Mouse (Mus musculus): Measurements from ENCODE around the gene St3gal6. TPM values are rescaled to one million over a fixed set of nuclear protein-coding genes. Genes with fewer than 3 reads are reported as not detected.

The St3gal6 gene
- total and polyA plus RNA-seq, 3 experiments = 4.0 to 8.9 TPM; not detected in 1

DNA sequence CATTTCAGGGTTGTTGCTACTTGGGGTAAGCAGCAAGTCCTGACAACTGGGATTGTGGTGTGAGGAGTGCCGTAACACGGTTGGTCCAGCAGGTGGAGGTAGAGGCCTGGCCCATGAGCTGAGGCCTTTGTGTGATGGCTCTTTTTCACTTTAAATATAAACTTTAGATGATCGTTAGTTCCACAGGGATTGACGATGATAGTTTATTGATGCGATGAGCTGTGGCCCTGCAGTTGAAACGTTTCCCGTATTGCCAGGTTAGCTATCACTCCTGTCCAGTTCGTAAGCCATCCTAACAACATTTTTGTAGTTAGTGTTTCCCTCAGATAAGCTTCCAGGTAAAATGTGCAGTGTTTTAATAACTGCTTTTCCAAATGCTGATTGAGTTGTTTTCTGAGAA, 69.4 kb downstream of the St3gal6 start (continued):
- no peak for TF ChIP-seq USF1 (IDR thresholded peaks at IDR 0.05; ENCODE audit: low read depth, low read length)
- no peak for TF ChIP-seq CHD1 (IDR thresholded peaks at IDR 0.05; ENCODE audit: low read depth, low read length)
- TF ChIP-seq TAL1 (IDR thresholded peaks at IDR 0.05; ENCODE audit: low read length) = peak; percentile 84
- no peak for TF ChIP-seq NELFE (IDR thresholded peaks at IDR 0.05; ENCODE audit: low read depth, low read length)
- TF ChIP-seq USF2 (IDR thresholded peaks at IDR 0.05; ENCODE audit: borderline replicate concordance in 1 of 2, insufficient read depth in 1 of 2, low read depth in 1 of 2, low read length in 2 of 2) = no peak
- TF ChIP-seq E2F4 (IDR thresholded peaks at IDR 0.05; ENCODE audit: borderline replicate concordance, low read depth, low read length) = no peak
- no peak for TF ChIP-seq MAZ (IDR thresholded peaks at IDR 0.05; ENCODE audit: low read depth, low read length)
- no peak for TF ChIP-seq MEF2A (IDR thresholded peaks at IDR 0.05; ENCODE audit: extremely low read depth, insufficient replicate concordance, low read depth, low read length, poor library complexity, severe bottlenecking)

DNA sequence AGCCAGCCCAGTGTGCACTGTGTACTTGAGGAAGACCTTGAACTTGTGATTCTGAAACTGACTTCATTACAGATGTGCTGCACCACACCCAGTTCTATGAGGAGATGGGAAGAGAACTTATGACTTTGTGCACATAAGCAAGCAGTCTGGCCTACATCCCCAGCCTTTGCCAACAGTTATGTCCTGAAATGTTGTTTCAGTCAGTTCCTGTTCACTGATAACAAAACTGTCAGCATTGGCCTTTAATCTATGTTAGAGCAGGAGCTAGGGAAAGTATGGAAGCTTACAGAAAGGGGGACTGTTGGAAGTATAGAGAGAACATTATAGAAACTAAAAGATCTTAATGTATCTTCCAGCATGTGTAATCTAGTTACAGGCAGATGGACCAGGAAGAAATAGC, 70.2 kb downstream of the St3gal6 start:
- peak; percentile 61 for DNase-seq (ENCODE audit: low read depth, low spot score)
- Histone ChIP-seq H3K9ac (ENCODE audit: control insufficient read depth, low read depth, low read length, poor library complexity, severe bottlenecking) (no peak overlapping the region), H3K27me3 (ENCODE audit: control insufficient read depth in 1 of 2, insufficient read depth in 2 of 2, low read length in 2 of 2) (no peaks in the 10 kb centered on the region), H3K4me1 (ENCODE audit: control insufficient read depth in 1 of 2, insufficient read depth in 2 of 2, low read length in 2 of 2) (peaks cover 15 to 23% of the 10 kb centered on the region in 2 experiments), H3K9me3 (replicated peaks; ENCODE audit: insufficient read depth, low read length) (no peaks in the 10 kb centered on the region), H3K36me3 (ENCODE audit: control insufficient read depth in 1 of 2, insufficient read depth in 2 of 2, low read length in 2 of 2) (peaks cover 0 to 28% of the 10 kb centered on the region in 2 experiments; a peak in 2 of 4 replicates), H3K27ac (ENCODE audit: control insufficient read depth, low read depth, low read length) (peak overlapping the region; percentile 29), H3K79me2 (ENCODE audit: control insufficient read depth, insufficient read depth, low read length, poor library complexity) (no peaks in the 10 kb centered on the region), H3K4me3 (ENCODE audit: control insufficient read depth in 1 of 2, insufficient read depth in 1 of 2, low read depth in 2 of 2, low read length in 2 of 2) (no peak overlapping the region)
- no peak for TF ChIP-seq MYC (IDR thresholded peaks at IDR 0.05; ENCODE audit: low read depth, low read length)
- no peak for TF ChIP-seq CHD1 (IDR thresholded peaks at IDR 0.05; ENCODE audit: low read depth, low read length)
- TF ChIP-seq BHLHE40 (IDR thresholded peaks at IDR 0.05; ENCODE audit: borderline replicate concordance, low read depth, low read length) = no peak
- TF ChIP-seq ZC3H11A (IDR thresholded peaks at IDR 0.05; ENCODE audit: low read depth, low read length) = no peak
- no peak for TF ChIP-seq KAT2A (conservative IDR thresholded peaks at IDR 0.05; ENCODE audit: low read depth, low read length)
- peak; percentile 54; the same call in 1 of the 2 replicates for TF ChIP-seq MYB (IDR thresholded peaks at IDR 0.05; ENCODE audit: low read depth, low read length)
- TF ChIP-seq USF2 (IDR thresholded peaks at IDR 0.05; ENCODE audit: borderline replicate concordance in 1 of 2, insufficient read depth in 1 of 2, low read depth in 1 of 2, low read length in 2 of 2) = no peak
- peak; percentile 32; the same call in 1 of the 2 replicates for TF ChIP-seq TCF12 (IDR thresholded peaks at IDR 0.05; ENCODE audit: low read depth, low read length)
- TF ChIP-seq USF1 (IDR thresholded peaks at IDR 0.05; ENCODE audit: low read depth, low read length) = no peak
- TF ChIP-seq RAD21 (IDR thresholded peaks at IDR 0.05; ENCODE audit: low read depth, low read length) = no peak
- TF ChIP-seq UBTF (IDR thresholded peaks at IDR 0.05; ENCODE audit: borderline replicate concordance, insufficient read depth, low read depth, low read length) = no peak
- TF ChIP-seq POLR2AphosphoS2 (IDR thresholded peaks at IDR 0.05; ENCODE audit: low read length) = no peak
- peak; percentile 74 to 80 for TF ChIP-seq EP300 (IDR thresholded peaks at IDR 0.05; ENCODE audit: low read depth in 1 of 2, low read length in 2 of 2)
- no peak for TF ChIP-seq CTCF (IDR thresholded peaks at IDR 0.05 in 2 of 3, conservative IDR thresholded peaks at IDR 0.05 in 1 of 3; ENCODE audit: control insufficient read depth in 1 of 3, insufficient read depth in 1 of 3, low read depth in 2 of 3, low read length in 3 of 3, poor library complexity in 1 of 3, severe bottlenecking in 1 of 3)
- TF ChIP-seq MAZ (IDR thresholded peaks at IDR 0.05; ENCODE audit: low read depth, low read length) = no peak
- peak; percentile 41; the same call in 1 of the 2 replicates for TF ChIP-seq GATA1 (IDR thresholded peaks at IDR 0.05; ENCODE audit: low read depth, low read length)
- no peak for TF ChIP-seq TBP (IDR thresholded peaks at IDR 0.05; ENCODE audit: low read depth, low read length)
- no peak for TF ChIP-seq MEF2A (IDR thresholded peaks at IDR 0.05; ENCODE audit: extremely low read depth, insufficient replicate concordance, low read depth, low read length, poor library complexity, severe bottlenecking)
- no peak for TF ChIP-seq ZMIZ1 (IDR thresholded peaks at IDR 0.05; ENCODE audit: low read depth, low read length)
- TF ChIP-seq ZNF384 (IDR thresholded peaks at IDR 0.05; ENCODE audit: low read depth, low read length) = no peak
- no peak for TF ChIP-seq NELFE (IDR thresholded peaks at IDR 0.05; ENCODE audit: low read depth, low read length)
- TF ChIP-seq SMC3 (IDR thresholded peaks at IDR 0.05; ENCODE audit: low read depth, low read length) = no peak; the same call in 1 of the 2 replicates
- no peak for TF ChIP-seq POLR2A (IDR thresholded peaks at IDR 0.05; ENCODE audit: control insufficient read depth in 1 of 2, insufficient read depth in 1 of 2, low read depth in 1 of 2, low read length in 2 of 2, poor library complexity in 1 of 2)
- no peak for TF ChIP-seq MAFK (IDR thresholded peaks at IDR 0.05; ENCODE audit: borderline replicate concordance, low read depth, low read length)
- TF ChIP-seq RCOR1 (IDR thresholded peaks at IDR 0.05; ENCODE audit: low read depth, low read length) = no peak
- no peak for TF ChIP-seq E2F4 (IDR thresholded peaks at IDR 0.05; ENCODE audit: borderline replicate concordance, low read depth, low read length)
- no peak for TF ChIP-seq HCFC1 (IDR thresholded peaks at IDR 0.05; ENCODE audit: low read depth, low read length)
- no peak for TF ChIP-seq ZKSCAN1 (IDR thresholded peaks at IDR 0.05; ENCODE audit: low read depth, low read length)
- TF ChIP-seq NRF1 (IDR thresholded peaks at IDR 0.05; ENCODE audit: insufficient read depth, low read depth, low read length, poor library complexity, severe bottlenecking) = no peak
- TF ChIP-seq SIN3A (IDR thresholded peaks at IDR 0.05; ENCODE audit: low read length) = no peak
- TF ChIP-seq CHD2 (IDR thresholded peaks at IDR 0.05; ENCODE audit: low read length) = no peak
- TF ChIP-seq JUND (IDR thresholded peaks at IDR 0.05; ENCODE audit: low read depth, low read length) = no peak
- TF ChIP-seq MXI1 (IDR thresholded peaks at IDR 0.05; ENCODE audit: low read depth, low read length) = no peak

Data from MEL (cell line).